Mouse (Mus musculus): ENCODE measurements at regions not wholly inside any gene's neighbourhood (a gene's known extent, or its start where the extent isn't known, plus 50 kb on each side); places are given as distances from the start of the nearest gene placed in this dataset.

DNA sequence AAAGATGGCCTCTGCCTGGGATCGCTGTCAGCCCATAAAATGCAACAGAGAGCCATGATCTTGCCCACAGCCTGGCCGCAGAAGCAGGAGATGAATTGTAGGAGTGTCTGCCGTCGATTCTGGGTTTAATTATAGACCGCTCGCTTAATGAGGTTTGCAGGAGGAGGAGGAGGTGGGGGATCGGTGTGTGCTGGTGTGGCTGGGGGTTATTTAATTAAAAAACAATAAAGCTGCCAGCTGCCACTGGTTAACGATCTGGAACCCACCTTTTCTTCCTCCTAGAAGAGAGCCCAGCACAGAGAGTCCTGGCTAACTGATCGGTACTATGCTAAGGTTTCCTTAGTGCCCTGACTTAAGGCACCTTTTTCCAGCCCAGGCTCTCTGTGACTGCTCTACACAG is 231.4 kb upstream of the Pard3b start:
- 18% methylated on average over 9 of the region's 9 CpGs for WGBS
- peak; percentile 69; the same call in 1 of the 2 replicates for ATAC-seq

DNA sequence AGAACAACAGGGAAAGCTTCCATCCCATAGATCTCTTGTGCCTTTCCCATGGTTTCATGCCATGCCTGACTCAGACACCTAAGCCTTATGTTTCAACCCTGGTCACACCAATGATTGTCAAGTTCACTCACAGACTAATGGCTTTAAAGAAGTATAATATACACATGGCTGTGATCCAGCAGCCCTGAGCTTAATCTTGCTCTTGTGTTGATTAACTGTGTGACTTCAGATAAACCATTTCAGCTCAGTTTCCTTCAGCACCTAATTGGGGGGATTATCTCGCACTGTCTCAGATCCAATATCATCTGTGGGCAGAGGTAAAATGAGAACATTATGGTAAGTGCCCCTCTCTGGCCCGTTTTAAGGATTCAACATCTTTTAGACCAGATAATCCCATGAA is 223.9 kb upstream of the Pard3b start:
- Histone ChIP-seq H3K4me2 (no peak overlapping the region), H3K27ac (no peak overlapping the region), H3K27me3 (no peaks in the 10 kb centered on the region), H3K9me3 (replicated peaks) (no peaks in the 10 kb centered on the region), H3K4me3 (no peak overlapping the region), H3K36me3 (ENCODE audit: poor library complexity, severe bottlenecking) (no peaks in the 10 kb centered on the region), H3K9ac (no peak overlapping the region), H3K4me1 (peaks cover 19% of the 10 kb centered on the region)
- no peak for ATAC-seq
- WGBS: 36% methylated on average over 2 of the region's 2 CpGs

More for the DNA sequence above, 231.4 kb upstream of the Pard3b start:
- Histone ChIP-seq H3K4me2 (no peak overlapping the region), H3K4me1 (peaks cover 22% of the 10 kb centered on the region), H3K36me3 (ENCODE audit: poor library complexity, severe bottlenecking) (no peaks in the 10 kb centered on the region), H3K4me3 (no peak overlapping the region), H3K9ac (no peak overlapping the region), H3K27ac (peak overlapping the region; percentile 31; the same call in 1 of the 2 replicates), H3K27me3 (no peaks in the 10 kb centered on the region), H3K9me3 (replicated peaks) (no peaks in the 10 kb centered on the region)

DNA sequence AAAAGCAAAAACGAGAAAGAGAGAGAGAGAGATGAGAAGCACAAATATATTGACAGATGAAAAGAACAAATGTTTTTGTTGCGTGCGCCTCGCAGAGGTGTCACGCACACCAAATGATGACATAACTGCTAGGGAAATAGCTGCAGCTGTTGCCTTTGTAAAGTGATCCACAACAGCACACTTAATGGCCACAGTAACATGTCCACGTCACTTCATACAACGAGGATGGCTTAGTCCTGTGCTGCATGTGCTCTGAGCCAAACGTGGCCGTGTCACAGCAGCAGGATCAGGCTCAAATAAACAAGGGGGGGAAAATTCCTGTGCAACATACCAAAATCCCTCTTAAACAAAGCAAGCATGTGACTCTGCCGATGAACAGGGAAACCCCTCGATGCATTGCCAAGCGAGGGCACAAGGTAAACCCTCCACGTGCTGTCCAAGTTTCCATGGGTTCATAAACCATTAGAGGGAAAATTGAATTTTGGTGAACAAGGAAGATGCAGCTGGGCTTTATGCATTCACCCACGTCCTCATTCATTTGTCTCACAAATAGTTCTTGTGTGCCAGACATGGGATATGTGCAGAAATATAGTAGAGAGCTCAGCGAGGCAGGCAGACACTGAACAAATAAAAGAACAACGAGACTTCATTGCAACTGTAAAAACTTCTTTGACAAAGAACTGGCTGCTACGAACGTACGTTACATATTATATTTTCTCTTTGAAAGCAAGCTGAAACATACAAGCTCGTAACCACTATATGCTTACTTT is 223.0 kb upstream of the Pard3b start:
- Histone ChIP-seq H3K27ac (no peak overlapping the region), H3K9me3 (replicated peaks) (no peaks in the 10 kb centered on the region), H3K27me3 (no peaks in the 10 kb centered on the region), H3K4me3 (no peak overlapping the region), H3K4me1 (peaks cover 23% of the 10 kb centered on the region), H3K9ac (no peak overlapping the region), H3K4me2 (no peak overlapping the region), H3K36me3 (ENCODE audit: poor library complexity, severe bottlenecking) (no peaks in the 10 kb centered on the region)
- WGBS: 63% methylated on average over 20 of the region's 20 CpGs
- 0 out of 2 replicates have a peak, but pooled peaks have one; percentile 41 for ATAC-seq

DNA sequence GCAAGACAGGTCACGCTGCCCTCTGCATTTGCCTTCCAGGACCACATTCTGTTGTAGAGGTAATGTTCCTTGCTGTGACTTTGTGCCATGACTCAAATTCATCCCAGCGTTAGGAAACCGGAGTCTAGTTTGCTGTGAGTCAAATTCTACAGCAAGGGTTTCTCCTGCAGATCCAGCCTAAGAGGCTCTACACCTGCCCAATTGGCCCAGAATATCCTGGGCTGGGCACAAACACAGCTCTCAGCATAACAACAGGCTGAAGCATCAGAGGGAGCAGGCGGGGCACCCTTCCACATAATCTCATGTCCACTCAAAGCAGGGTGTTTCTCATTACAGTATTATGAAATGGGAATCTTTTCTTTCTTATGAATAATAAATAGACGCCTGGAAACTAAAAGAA is 220.2 kb upstream of the Pard3b start:
- Histone ChIP-seq H3K27ac (no peak overlapping the region), H3K27me3 (no peaks in the 10 kb centered on the region), H3K4me3 (no peak overlapping the region), H3K36me3 (ENCODE audit: poor library complexity, severe bottlenecking) (no peaks in the 10 kb centered on the region), H3K4me1 (peaks cover 23% of the 10 kb centered on the region), H3K9me3 (replicated peaks) (no peaks in the 10 kb centered on the region), H3K4me2 (no peak overlapping the region), H3K9ac (no peak overlapping the region)
- ATAC-seq: no peak
- WGBS: 61% methylated on average over 5 of the region's 5 CpGs

DNA sequence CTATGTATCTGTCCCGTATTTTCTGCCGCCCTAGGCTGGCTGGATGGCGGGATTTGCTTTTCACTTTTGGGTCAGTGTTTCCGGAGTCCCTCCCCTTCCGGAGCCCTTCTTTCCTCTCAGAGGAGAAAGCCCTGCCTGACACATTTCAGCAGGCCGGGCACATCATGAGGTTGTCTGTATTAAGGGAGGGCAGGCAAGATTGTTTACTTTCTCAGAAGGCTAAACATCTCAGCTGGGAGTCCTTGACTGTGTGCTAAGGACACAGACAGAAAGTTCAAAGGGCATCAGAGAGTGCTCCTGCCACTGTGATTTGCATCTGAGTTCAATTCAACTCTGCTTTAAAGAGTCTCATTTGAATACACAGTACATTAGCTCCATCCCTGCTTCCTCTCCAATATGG is 218.8 kb upstream of the Pard3b start:
- Histone ChIP-seq H3K36me3 (ENCODE audit: poor library complexity, severe bottlenecking) (no peaks in the 10 kb centered on the region), H3K9me3 (replicated peaks) (no peaks in the 10 kb centered on the region), H3K4me3 (no peak overlapping the region), H3K4me1 (peaks cover 19% of the 10 kb centered on the region), H3K27me3 (no peaks in the 10 kb centered on the region), H3K4me2 (no peak overlapping the region), H3K27ac (no peak overlapping the region), H3K9ac (no peak overlapping the region)
- 33% methylated on average over 6 of the region's 6 CpGs for WGBS
- no peak for ATAC-seq

DNA sequence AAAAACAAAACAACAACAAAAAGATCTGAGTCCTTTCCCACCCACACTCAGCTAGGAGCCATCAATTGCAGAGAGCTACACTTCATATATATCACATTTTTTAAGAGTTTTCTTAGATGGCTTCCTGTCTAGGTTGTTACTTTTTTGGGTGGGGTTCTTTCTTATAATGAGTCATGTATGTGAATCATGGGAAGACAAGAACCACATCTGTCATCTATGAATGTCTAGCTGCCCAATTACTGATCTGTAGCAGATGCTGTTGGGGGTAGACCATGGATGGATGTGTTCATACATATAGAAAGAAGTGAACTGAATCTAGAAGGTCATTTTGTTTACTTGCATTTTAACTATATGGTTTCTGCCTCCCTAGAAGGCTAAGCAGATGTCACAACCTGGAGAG is 215.4 kb upstream of the Pard3b start:
- no peak overlapping the region for H3K9ac ChIP-seq
- H3K27me3 ChIP-seq: no peaks in the 10 kb centered on the region
- H3K36me3 ChIP-seq (ENCODE audit: poor library complexity, severe bottlenecking): no peaks in the 10 kb centered on the region
- ATAC-seq: no peak
- H3K4me3 ChIP-seq: no peak overlapping the region
- H3K27ac ChIP-seq: no peak overlapping the region
- peaks cover 7% of the 10 kb centered on the region; the same call in 1 of the 2 replicates for H3K4me1 ChIP-seq
- H3K9me3 ChIP-seq (replicated peaks): no peaks in the 10 kb centered on the region
- H3K4me2 ChIP-seq: no peak overlapping the region

DNA sequence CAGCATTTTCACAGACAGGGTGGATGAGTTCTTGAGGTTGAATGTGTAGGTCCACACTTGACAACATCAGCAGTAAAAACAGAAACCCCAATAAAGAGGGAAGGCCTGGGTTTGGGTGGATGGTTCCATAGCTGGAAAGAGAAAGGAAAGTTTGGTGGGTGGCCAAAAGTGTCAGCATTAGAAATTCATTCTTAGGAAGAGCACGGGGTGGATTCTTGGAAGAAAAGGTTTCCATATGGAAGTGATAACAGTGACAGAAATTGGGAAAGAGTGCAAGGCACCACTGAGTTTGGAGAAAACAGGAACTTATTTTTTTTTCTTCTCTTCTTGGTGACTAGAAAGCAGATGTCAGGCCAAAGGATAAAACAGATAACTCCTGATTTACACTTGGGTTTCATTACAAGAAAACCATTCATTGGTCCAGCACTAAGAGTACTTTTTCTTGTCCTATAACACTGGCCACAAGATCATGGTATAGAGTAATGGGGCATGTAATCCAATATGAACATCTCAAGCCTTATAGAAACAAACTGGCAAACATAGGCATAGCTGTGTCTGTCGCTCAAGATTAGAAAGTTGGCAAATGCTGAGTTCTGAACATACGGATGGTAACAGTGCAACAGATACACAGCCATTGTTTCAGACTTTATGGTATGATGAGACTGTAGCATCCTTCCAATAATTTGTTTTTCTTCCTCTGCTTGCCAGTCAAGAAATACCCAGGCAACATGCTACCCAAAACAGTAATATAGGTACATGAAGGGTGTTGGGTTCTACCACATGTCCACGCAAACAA is 209.7 kb upstream of the Pard3b start:
- H3K9me3 ChIP-seq (replicated peaks): no peaks in the 10 kb centered on the region
- H3K36me3 ChIP-seq (ENCODE audit: poor library complexity, severe bottlenecking): no peaks in the 10 kb centered on the region
- H3K4me2 ChIP-seq: no peak overlapping the region
- WGBS: 95% methylated on average over 4 of the region's 4 CpGs
- H3K4me3 ChIP-seq: no peak overlapping the region
- no peak for ATAC-seq
- no peak overlapping the region for H3K27ac ChIP-seq
- H3K9ac ChIP-seq: no peak overlapping the region
- no peaks in the 10 kb centered on the region for H3K4me1 ChIP-seq
- H3K27me3 ChIP-seq: no peaks in the 10 kb centered on the region

DNA sequence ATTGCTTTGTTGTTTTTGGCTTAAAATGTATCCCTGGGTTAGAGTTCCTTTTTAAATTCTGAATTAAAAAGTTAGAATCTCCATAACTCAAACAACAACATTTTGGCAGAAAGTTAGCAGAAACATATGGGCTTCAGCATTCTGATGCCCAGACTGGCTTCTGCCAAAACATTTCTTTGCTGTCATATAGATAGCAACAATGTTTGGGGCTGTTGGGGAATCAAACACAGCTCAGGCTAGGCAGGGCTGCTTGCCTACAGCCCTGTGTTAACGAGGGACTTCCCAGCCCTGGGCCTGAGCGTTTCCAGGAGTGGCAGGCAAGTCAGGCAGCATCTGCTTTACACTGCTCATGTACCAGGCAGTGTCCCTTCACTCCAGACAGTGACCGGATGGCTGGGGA is 201.0 kb upstream of the Pard3b start:
- Histone ChIP-seq H3K4me3 (no peak overlapping the region), H3K4me2 (no peak overlapping the region), H3K27ac (no peak overlapping the region), H3K4me1 (no peaks in the 10 kb centered on the region), H3K9ac (no peak overlapping the region), H3K9me3 (replicated peaks) (no peaks in the 10 kb centered on the region), H3K27me3 (no peaks in the 10 kb centered on the region), H3K36me3 (ENCODE audit: poor library complexity, severe bottlenecking) (no peaks in the 10 kb centered on the region)
- peak; percentile 41; the same call in 1 of the 2 replicates for ATAC-seq
- WGBS: 60% methylated on average over 3 of the region's 3 CpGs

DNA sequence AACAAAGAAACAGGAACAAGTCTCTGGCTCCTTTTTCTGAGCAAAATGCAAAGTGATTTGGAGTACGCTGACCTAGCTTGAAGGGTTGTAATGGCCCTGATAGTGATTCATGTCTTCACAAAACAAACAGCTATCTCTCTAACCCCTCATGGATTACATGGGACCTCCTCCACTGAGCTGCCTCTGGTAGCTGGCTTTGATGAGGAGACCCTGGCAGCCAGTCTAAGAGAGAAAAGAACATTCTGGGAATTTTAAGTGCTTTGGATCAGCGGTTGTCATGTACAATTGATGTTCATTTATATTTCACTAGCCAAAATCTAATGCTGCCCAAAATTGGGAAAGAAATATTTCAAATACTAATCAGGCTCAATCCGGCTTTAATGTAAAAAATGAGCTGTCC is 177.2 kb upstream of the Pard3b start:
- Histone ChIP-seq H3K4me1 (no peaks in the 10 kb centered on the region), H3K4me3 (no peak overlapping the region), H3K36me3 (ENCODE audit: poor library complexity, severe bottlenecking) (no peaks in the 10 kb centered on the region), H3K9me3 (replicated peaks) (no peaks in the 10 kb centered on the region), H3K27me3 (no peaks in the 10 kb centered on the region), H3K9ac (no peak overlapping the region), H3K27ac (no peak overlapping the region), H3K4me2 (no peak overlapping the region)
- WGBS: 85% methylated on average over 3 of the region's 3 CpGs
- no peak for ATAC-seq

DNA sequence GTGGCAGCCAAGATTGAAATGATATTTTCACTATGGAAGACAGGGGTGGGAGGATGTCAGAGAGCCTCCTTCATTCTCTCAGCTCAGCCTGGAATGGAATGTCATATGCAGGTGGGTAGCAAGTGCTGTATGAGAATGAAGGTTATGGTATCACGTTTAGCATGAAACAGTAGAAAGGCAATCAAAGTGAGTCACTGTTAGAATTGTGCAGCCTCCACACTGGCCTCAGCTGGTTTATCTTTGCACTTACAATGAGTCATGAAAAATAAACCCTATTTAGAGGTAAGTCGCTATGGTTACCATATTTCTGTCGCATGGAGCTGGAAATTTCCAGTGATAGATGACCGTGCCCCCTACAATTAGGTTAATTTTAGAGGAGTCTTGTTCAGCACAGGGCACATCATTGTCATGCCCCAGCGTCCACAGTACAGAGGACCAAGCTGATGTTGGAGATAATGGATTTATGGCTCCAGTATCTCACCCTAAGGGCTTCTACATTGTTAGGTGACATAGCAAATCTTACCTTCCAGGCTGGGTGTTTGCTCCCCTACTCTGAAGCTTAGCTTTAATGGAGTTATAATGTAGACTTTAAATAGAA is 167.9 kb upstream of the Pard3b start:
- WGBS: 67% methylated on average over 5 of the region's 5 CpGs
- no peak for ATAC-seq
- H3K9ac ChIP-seq: no peak overlapping the region
- H3K9me3 ChIP-seq (replicated peaks): no peaks in the 10 kb centered on the region
- H3K27me3 ChIP-seq: no peaks in the 10 kb centered on the region
- H3K4me3 ChIP-seq: no peak overlapping the region
- peaks cover 24% of the 10 kb centered on the region for H3K4me1 ChIP-seq
- H3K27ac ChIP-seq: peak overlapping the region; percentile 40; the same call in 1 of the 2 replicates
- H3K4me2 ChIP-seq: no peak overlapping the region
- H3K36me3 ChIP-seq (ENCODE audit: poor library complexity, severe bottlenecking): no peaks in the 10 kb centered on the region

DNA sequence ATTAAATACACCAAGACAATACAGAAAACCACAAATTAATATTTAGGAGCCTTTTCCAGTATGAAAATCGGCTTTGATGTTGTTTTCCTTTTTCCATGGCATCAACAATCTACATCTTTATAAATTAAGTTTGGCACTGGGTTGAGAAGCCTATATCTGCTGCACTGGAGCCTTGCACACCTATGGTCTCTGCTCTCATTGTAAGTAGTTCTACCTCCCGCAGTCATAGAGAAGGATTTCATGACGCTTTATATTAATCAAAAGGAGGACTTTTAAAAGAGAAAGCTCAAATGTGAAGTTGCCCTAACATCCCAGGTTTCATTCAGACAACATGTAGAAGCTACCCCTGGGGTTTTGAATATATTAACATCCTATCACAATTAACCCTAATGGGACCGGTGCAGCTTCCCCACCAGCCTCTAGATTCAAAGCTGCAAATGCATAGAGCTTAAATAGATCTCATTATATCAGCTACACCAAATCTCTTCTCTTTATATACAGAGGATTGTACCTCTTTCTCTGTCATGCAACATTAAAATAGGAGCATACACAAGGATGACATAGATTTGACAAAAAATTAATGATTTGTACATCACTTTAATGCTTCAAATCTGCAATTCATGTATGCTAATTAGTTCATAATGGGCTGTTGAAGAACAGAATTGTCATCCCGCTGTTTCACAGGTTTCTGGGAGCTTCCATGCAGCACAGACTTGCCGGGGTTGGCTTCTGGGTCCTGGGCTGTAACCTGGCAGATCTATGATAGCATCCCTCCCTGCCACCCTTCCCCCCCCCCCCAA is 166.6 kb upstream of the Pard3b start:
- WGBS: 27% methylated on average over 6 of the region's 6 CpGs
- H3K27ac ChIP-seq: peak overlapping the region; percentile 85
- peak overlapping the region; percentile 44 for H3K4me2 ChIP-seq
- no peaks in the 10 kb centered on the region for H3K36me3 ChIP-seq (ENCODE audit: poor library complexity, severe bottlenecking)
- ATAC-seq: peak; percentile 90
- H3K4me3 ChIP-seq: no peak overlapping the region
- H3K9me3 ChIP-seq (replicated peaks): no peaks in the 10 kb centered on the region
- no peaks in the 10 kb centered on the region for H3K27me3 ChIP-seq
- H3K9ac ChIP-seq: no peak overlapping the region
- H3K4me1 ChIP-seq: peaks cover 24% of the 10 kb centered on the region

All from forebrain, embryonic 13.5 days (tissue).